In the genomic region with DNA sequence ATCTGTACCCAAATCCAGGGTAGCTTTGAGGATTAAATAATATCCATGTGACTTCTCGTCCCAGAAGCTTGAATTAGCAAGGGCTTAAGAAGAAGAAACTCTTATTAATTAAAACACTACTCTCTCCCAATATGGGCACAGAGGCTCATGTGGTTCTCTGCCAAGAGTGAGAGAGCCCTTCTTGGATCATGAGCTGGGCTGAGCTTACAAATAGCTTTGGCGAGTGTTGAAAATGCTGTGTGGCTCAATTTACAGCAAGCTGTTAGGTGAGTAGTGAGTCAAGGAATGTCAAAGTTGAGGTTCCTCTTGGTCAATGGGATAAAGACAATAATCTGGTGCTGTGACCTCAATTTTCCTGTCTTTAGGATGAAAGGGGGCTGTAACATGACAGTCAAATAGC, we compare ENCODE assay signal across 8 mouse cellular contexts.
"Had no signal": no experiment of that assay in that cellular context is flagged by ENCODE, and none has a peak within 500 bp of the region (broad histone marks: within the 10 kb centered on the region; RNA-seq: fewer than 3 reads in every experiment).

No protein-coding gene starts in this region.

- DNase-seq: kidney, postnatal 25 days; layer of hippocampus, adult 9-11 months; liver; lung, adult 18-20 months; lung, postnatal 10 days; lung, postnatal 36 days; spleen, adult 18-20 months; thymus, postnatal 25 days had no signal
